Mouse (Mus musculus) testis, postnatal 10 days (tissue): ENCODE data around the gene Shisal2a.
"Not testable (repeated sequence)": the region's sequence is repeated elsewhere in the genome, so short reads cannot be mapped to it uniquely, and the experiment has no call there.

Experiments
- DNase-seq: peaks from one replicate; pipeline ENCODE4 v3.0.0; 2021; ENCODE audit warnings: low spot score

The Shisal2a gene

DNA sequence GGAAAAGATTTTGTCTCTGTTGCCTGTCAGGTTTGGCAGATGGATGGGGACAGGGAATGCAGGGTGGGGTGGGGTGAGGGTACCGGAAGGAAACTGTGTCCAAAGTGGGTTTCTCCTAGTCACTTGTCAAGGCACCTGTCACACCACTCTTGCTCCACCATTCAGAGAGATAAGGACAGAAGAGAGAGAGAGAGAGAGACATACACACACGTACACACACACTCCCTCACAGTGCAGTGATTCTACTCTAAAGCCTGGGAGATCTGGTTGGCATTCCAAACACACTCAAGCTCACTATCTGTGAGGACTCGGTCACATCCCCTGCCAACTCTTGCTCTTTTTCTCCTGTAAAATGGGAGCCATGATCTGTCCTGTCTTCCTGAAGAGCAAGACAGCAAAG lies 11.0 kb downstream of the Shisal2a start:
- no peak for DNase-seq

DNA sequence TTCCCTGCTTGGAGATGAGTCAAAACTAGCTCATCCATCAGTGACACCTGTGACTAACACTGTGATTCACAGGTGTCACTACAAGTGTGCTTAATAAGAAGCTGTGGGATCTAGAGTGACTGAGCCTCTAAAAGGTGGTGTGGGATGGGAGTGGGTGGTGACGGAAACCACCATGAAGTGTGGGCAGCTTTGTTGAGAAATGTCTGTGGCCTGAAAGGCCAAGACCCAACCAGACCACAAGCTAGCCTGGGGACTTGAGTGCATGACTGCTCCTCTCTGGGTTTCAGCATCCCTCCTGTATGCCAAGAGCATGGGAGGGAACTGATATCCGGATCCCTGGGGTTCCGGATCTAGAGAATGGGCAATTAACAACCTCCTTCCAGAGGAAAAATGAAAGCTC lies 11.7 kb downstream of the Shisal2a start:
- DNase-seq = no peak

DNA sequence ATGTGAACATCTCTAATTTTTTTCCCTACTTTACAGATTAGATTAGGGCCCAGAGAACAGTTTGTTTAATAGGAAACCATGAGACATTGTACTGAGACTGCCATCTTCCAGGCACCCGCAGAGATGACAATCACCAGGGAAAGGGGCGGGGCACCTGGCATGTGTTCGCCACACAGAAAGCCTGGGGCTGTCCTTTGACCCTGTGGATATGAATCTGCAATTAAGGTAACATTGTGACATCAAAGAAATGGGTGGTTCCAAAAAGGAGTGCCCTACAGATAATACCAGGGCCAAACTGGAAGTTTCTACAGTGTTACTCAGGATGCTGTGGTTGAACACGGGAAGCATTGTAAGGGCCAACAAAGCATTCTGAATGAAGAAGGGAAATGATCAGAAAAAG lies 12.7 kb downstream of the Shisal2a start:
- DNase-seq = no peak

DNA sequence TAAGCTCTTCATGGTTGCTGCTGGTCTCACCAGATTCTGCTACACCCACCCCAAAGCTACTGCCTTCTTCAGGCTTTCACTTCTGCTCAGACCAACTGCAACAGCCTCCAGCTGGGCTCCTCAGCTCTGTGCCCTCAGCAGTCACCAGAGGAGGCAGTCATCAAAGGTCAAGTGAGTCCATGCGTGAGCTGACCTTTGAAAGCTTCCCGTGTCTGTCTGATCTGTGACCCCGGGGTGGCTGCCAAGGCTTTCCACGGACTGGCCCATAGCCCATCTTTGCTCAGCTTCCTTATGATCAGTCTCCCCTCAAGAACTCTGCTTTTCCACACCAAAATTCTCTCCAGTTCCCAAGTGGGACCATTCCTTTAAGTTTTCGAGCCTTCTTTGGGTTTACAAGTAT lies 13.9 kb downstream of the Shisal2a start:
- DNase-seq = no peak

DNA sequence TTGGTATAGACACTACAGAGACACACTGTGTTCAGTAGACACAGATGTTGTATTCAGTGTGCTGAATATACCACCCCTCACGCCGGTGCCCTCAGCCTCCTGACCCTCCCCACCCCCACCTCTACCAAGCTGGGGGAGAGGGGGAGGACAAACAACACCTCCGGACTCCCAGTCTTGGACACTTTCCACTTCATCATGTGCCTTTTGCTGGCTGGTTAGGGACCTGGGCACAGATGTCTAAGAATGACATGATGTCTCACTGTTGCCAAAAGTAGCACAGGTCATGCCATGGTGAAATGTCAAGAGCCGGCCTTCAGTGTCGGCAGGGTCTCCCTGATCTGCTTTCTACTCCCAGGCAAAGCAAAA lies 19.1 kb downstream of the Shisal2a start:
- DNase-seq = no peak

GRCm38 (mm10) chr4:108363355-108364110 lies 19.6 kb downstream of the Shisal2a start:
- DNase-seq = no peak

DNA sequence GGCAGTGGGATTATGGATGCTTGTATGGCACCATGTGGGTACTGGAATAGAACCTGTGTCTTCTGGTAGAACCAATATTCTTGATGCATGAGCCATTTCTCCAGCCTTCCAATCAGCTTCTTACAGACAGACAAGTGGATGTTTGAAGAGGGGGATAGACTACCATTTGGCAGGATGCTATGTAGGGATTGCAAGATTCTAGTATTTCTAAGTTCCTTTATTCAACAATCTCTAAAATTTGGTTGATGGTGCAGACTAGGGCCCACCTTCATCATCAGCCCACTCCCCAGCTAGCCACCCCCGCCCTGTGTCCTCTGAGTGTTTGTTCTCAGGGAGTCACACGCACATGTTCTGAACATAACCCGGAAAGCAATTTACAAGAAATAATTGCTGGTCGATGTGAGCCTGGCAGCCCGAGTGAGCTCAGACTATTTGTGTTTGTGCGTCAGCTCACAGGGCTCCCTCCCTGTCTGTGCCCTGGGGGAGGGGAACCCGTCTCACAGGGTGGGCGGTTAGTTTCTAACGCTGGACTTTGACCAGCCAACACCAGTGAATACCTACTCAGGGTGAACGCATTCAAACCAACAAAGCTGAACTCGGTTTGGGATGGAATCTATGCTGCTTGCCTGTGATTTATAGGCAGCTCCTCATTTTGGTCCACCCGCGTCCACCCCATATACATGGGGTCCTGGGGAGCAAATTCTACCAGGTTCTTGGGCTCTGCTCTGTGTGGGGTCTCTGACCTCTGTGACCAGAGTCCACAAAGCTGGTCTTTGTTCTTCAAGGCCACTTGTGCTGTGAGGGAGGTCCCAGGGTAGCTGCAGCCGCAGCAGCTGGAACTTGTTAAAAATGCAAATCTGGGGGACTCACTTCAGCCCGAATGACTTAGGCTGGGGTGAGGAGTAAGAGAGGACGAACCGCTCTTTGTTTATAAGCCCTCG lies 20.6 kb downstream of the Shisal2a start:
- peak; percentile 66 for DNase-seq

- peak; percentile 84 for DNase-seq
These were observed 22.8 kb downstream of the Shisal2a start for GRCm38 (mm10) chr4:108360136-108361055.

GRCm38 (mm10) chr4:108358498-108358897 lies 24.7 kb downstream of the Shisal2a start:
- no peak for DNase-seq

DNA sequence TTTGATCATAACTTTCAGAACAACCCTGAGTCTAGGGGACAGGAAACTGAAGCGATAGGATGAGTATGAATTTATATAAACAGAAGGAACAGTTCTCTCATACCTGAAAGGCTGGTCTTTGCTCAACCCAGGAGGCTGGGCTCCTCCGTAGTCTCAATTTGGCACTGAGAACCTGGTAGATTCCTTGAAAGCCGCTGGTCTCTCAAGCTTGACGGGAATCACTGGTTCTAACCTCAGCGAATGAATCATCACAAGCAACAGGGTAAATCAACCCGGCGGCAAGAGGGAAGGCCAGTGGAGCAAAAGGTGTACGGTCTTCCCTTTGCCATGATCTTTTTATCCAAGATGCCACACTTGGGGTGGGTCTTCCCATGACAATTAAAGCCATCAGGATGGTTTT lies 25.7 kb downstream of the Shisal2a start:
- DNase-seq = no peak

DNA sequence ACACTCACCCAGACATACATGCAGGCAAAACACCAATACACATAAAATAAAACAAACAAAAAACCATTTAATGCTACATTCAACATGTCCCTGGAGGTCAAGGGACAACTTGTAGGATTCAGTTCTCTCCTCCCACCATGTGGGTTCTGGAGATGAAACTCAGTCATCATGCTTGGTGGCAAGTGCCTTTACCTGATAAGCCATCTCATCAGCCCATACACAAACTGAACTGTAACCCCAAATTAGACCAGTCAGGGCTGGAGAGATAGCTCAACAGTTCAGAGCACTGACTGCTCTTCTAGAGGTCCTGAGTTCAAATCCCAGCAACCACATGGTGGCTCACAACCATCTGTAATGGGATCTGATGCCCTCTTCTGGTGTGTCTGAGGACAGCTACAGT lies 29.6 kb downstream of the Shisal2a start:
- DNase-seq = not testable (repeated sequence)

DNA sequence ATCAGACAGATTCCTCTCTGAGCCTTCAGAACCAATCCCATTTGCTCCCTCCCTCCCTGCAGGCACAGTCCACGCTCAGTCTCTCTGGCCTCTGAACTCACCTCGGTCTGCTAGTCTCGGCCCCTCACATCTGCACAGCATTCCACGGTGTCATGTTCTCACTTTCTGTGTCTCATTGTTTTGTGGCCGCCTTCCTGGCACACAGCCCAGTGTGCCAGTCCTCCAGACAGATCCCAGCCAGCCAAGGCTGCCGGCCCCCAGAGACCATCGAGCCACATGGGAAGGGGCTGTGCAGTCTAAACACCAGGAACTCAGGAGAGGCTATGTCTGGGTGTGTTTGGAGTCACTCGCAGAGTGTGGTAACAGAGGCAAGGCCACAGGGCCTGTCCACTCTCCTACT lies 32.3 kb downstream of the Shisal2a start:
- peak; percentile 64 for DNase-seq

- DNase-seq = no peak
These were observed 33.2 kb downstream of the Shisal2a start for GRCm38 (mm10) chr4:108349836-108350547.

- DNase-seq = no peak
These were observed 34.1 kb downstream of the Shisal2a start for GRCm38 (mm10) chr4:108349064-108349463.

- no peak for DNase-seq
These were observed 34.8 kb downstream of the Shisal2a start for GRCm38 (mm10) chr4:108348256-108348875.

DNA sequence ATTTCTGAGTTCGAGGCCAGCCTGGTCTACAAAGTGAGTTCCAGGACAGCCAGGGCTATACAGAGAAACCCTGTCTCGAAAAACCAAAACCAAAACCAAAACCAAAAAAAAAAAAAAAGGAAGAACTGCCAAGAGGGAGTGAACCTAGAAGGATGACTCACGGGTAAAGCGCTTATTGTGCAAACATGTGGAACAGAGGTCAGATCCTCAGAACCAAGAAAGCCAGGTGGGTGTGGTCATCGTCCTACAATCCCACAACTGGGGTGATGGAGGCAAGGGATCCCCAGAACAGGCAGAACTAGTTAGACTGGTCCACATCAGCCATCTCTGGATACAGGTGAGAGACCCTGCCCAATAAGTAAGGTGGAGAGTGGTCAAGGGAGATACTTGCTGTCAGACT lies 36.0 kb downstream of the Shisal2a start:
- no peak for DNase-seq

DNA sequence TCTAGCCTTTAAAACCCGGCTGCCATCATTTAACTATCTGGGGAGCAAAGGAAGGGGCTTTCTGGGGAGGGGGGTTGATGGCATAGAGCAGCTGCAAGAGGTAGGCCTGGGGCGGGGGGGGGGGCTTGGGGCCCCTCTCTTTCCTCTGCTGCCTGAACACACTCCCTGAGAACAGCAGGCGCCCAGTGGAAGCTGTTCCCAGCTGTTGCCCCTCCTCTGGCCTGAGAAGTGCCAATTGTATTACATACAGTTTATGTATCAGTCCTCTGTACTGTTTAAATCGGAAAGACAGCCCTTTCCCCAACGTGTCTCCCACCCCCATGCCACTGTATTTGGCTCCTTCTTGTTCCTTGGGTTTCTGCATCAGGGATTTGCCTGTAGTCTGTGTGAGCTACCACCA lies 37.3 kb downstream of the Shisal2a start:
- no peak for DNase-seq

DNA sequence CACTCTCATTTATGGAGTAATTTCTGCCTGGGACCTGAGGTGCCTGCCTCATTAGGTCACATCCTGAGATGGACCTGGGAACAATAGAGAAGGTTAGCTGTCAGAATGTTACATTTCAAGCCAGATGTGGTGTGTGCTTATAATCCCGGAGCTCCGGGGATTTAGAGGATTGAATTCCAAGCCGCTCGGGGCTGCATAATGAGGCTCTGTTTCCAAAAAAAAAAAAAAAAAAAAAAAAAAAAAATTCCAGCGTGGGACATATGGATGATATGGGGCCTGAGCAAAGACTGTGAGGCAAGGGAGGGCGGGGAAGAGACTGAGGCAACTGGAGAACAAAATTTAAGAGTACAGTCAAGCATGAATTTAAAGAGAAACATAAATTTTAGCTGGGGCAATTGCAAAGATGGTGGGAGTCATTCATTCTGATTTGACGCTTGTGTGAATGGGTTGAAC lies 38.5 kb downstream of the Shisal2a start:
- no peak for DNase-seq

- DNase-seq = peak; percentile 76
These were observed 43.9 kb downstream of the Shisal2a start for GRCm38 (mm10) chr4:108339277-108339690.

DNA sequence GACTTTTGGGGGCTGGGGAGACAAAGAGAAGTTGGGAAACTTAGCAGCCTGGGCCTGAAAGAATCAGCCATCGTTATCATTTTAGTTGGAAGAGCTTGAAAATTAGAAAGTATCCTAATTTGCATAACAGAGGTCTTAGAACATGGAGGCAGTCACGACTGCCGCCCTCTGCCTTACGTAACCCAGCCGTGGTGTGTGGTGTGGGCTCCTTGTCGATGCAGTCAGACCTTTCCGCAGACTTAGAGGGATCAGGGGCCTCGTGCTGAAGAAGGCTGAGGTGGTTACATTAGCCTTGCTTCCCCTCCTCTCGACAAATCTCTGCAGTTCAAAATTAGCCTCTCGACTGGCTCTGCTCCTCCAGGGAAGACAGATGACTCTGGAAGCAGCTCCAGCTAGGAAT lies 44.3 kb downstream of the Shisal2a start:
- no peak for DNase-seq

DNA sequence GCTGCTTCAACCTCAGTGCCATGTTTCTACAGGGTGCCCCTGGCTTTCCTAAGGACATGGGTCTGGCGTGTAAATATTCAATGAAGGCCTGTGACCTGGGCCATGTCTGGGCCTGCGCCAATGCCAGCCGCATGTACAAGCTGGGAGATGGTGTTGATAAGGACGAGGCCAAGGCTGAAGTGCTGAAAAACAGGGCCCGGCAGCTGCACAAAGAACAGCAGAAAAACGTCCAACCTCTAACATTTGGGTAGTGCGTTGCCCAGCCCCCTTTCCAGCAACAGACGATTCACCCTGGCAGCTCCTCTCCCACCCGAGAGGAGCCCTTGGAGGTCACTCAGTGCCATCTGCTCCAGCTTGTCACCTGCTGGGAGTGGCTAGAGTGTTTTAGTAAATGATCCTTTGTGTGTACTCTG lies 44.8 kb downstream of the Shisal2a start:
- no peak for DNase-seq
